Mouse (Mus musculus) forebrain, embryonic 11.5 days (tissue): ENCODE measurements around the gene Irgm2. TPM values are rescaled to one million over a fixed set of nuclear protein-coding genes. Genes with fewer than 3 reads are reported as not detected.
"Not testable (repeated sequence)": the region's sequence is repeated elsewhere in the genome, so short reads cannot be mapped to it uniquely, and the experiment has no call there.

Experiments used
- ATAC-seq: fragments of 200-750 bp; cut with Nextera tagmentation; replicated peaks from 2 replicates; pipeline ENCODE4 v1.8.0; 2017; ENCODE audit warnings: moderate TSS enrichment; ENCODE audit not compliant: low FRiP score
- DNase-seq: peaks from one replicate; pipeline ENCODE4 v3.0.0-alpha.2; 2017; ENCODE audit warnings: low spot score
- H3K27ac ChIP-seq: fragments of 300-500 bp; sonication (generic); 2 replicates; pipeline ENCODE4 v1.5.1; 2014; ENCODE audit warnings: low read depth, low read length
- H3K27me3 ChIP-seq: fragments of 300-500 bp; sonication (generic); 2 replicates; pipeline ENCODE4 v1.6.1; 2014; ENCODE audit warnings: mild to moderate bottlenecking, low read length, mixed read lengths; ENCODE audit not compliant: control insufficient read depth, insufficient read depth
- H3K36me3 ChIP-seq: fragments of 300-500 bp; sonication (generic); 2 replicates; pipeline ENCODE4 v1.6.1; 2014; ENCODE audit warnings: mild to moderate bottlenecking, low read length, moderate library complexity, mixed read lengths; ENCODE audit not compliant: control insufficient read depth, insufficient read depth
- H3K4me1 ChIP-seq: fragments of 300-500 bp; sonication (generic); replicated peaks from 2 replicates; pipeline ENCODE4 v1.6.1; 2014; ENCODE audit warnings: low read length, mixed read lengths; ENCODE audit not compliant: control insufficient read depth, insufficient read depth
- H3K4me2 ChIP-seq: fragments of 300-500 bp; sonication (generic); 2 replicates; pipeline ENCODE4 v1.6.1; 2014; ENCODE audit warnings: low read depth, mild to moderate bottlenecking, low read length, moderate library complexity, mixed read lengths; ENCODE audit not compliant: severe bottlenecking
- H3K4me3 ChIP-seq: fragments of 300-500 bp; sonication (generic); 2 replicates; pipeline ENCODE4 v1.5.1; 2014; ENCODE audit warnings: low read depth, low read length
- H3K9ac ChIP-seq: fragments of 300-500 bp; sonication (generic); 2 replicates; pipeline ENCODE4 v1.6.1; 2014; ENCODE audit warnings: low read length
- H3K9me3 ChIP-seq: fragments of 300-500 bp; sonication (generic); 2 replicates; pipeline ENCODE4 v1.6.1; 2016; ENCODE audit warnings: low read length, mixed read lengths; ENCODE audit not compliant: control insufficient read depth
- WGBS: fragments of 180-500 bp; shearing (Covaris S2); extraction: QIAGEN DNeasy Blood & Tissue Kit; methylation state at CpG from one replicate; pipeline ENCODE4 v1.1.7; 2014; 5-methylcytosine and 5-hydroxymethylcytosine counted together
- polyA plus RNA-seq: library from polyadenylated mRNA; unstranded; fragments of >200 nt; fragmentation: Nextera tagmentation; extraction: Ambion mirVana; gene quantifications from 2 replicates; pipeline ENCODE4 v1.2.1, GENCODE M21; 2014

The Irgm2 gene
- polyA plus RNA-seq, 1 experiment from 2014 or later, result 0.47 TPM

DNA sequence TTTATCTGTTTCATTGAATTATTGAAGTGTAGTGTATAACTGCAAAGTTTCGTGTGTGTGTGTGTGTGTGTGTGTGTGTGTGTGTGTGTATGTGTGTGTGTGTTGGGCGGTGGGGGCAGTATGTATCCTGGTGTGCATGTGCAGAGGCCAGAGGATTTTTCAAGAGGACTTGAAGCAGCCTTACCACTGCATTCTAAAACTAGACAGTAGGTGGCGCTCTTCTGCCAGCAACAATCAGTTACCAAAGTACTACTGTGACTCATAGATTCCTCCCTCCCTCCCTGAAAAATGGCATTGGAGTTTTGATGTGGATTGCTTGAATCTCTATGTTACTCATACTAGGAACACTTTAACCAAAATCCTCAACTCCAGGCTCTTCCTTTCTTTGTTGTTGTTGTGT lies 19.9 kb upstream of the Irgm2 start:
- Histone ChIP-seq H3K4me3 (no peak overlapping the region), H3K4me2 (no peak overlapping the region), H3K4me1 (no peaks in the 10 kb centered on the region), H3K36me3 (peaks cover 3% of the 10 kb centered on the region; the same call in 1 of the 2 replicates), H3K9me3 (no peaks in the 10 kb centered on the region), H3K27ac (no peak overlapping the region), H3K27me3 (no peaks in the 10 kb centered on the region), H3K9ac (no peak overlapping the region)
- no peak for ATAC-seq
- WGBS, result 29% methylated on average over 3 of the region's 3 CpGs
- DNase-seq, result peak; percentile 75

DNA sequence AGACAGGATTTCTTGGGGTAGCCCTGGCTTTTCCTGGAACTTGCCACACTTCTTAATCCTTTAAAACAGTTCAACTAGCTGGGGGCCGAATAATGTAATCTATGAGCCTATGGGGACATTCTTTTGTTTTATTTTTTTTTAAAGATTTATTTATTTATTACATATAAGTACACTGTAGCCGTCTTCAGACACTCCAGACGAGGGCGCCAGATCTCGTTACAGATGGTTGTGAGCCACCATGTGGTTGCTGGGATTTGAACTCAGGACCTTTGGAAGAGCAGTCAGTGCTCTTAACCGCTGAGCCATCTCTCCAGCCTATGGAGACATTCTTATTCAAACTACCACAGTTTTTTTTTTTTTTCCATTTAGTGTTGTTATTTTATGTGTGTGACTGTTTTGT lies 19.4 kb upstream of the Irgm2 start:
- not testable (repeated sequence) for H3K4me1 ChIP-seq, H3K27ac ChIP-seq, ATAC-seq, H3K9ac ChIP-seq, H3K27me3 ChIP-seq, H3K9me3 ChIP-seq, H3K4me3 ChIP-seq, DNase-seq, H3K4me2 ChIP-seq, H3K36me3 ChIP-seq
- WGBS, result 97% methylated on average over 6 of the region's 6 CpGs

DNA sequence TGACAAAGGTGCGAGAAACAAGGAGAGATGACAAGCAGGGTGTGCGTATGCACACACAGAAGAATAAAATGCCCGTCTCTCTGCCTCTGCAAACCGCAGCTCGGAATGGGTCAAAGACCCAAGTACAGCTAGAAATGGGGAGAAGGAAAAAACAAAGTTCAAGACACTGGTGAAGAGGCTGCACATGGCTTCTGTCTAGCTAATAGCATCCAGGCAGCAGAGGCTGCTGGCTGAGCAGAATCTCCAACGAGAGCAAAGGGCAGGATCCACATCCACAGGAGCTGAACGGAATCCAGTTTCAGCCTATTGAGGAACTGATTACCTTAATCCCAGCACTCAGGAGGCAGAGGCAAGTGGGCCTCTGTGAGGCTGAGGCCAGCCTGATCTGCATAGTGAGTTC lies 18.7 kb upstream of the Irgm2 start:
- Histone ChIP-seq H3K4me1 (no peaks in the 10 kb centered on the region), H3K4me2 (no peak overlapping the region), H3K36me3 (no peaks in the 10 kb centered on the region), H3K27me3 (no peaks in the 10 kb centered on the region), H3K9ac (no peak overlapping the region), H3K9me3 (no peaks in the 10 kb centered on the region), H3K27ac (no peak overlapping the region), H3K4me3 (no peak overlapping the region)
- WGBS, result 90% methylated on average over 7 of the region's 7 CpGs
- ATAC-seq (no peak), DNase-seq (no peak)

DNA sequence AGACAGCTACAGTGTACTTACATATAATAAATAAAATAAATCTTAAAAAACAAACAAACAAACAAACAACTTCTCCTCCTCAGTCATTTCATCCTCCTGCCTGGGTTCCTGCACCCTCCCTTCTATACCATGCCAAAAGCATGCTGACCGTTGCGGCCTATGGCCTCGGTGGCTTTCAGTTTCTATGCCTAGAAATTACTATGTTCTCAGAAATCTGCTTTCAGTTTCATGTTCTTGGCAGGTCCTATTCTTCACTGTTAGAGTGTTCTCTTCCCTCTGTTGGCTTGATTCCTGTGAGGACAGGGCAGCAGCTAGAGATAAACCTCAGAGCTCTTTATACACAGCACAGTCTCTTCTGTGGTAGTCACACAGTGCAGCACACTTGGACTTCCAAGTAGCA lies 15.8 kb upstream of the Irgm2 start:
- no peak overlapping the region for H3K4me2 ChIP-seq
- no peak overlapping the region for H3K9ac ChIP-seq
- H3K4me1 ChIP-seq, result no peaks in the 10 kb centered on the region
- no peaks in the 10 kb centered on the region for H3K9me3 ChIP-seq
- H3K27me3 ChIP-seq, result no peaks in the 10 kb centered on the region
- DNase-seq, result no peak
- no peak overlapping the region for H3K27ac ChIP-seq
- no peak for ATAC-seq
- no peaks in the 10 kb centered on the region for H3K36me3 ChIP-seq
- no peak overlapping the region for H3K4me3 ChIP-seq
- 98% methylated on average over 3 of the region's 3 CpGs for WGBS

DNA sequence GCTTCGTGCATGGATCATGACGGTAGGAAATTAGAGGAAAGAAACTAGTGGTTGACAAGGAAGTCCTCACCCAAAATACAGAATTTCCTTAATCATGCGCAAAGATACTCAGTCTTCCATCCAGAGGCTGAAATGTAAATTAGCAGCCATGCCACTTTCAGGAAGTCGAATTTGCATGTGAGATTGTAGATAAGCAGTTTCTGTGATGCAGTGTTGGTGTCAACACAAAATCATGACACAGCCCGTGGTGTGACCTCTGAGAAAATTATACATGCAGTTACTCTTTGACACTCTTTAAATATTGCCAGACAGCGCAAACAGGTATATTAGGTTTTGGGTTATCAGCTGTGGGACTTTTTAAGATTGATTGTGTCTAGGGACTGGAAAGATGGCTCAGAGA lies 9.7 kb upstream of the Irgm2 start:
- ATAC-seq, result no peak
- H3K36me3 ChIP-seq, result no peaks in the 10 kb centered on the region
- no peak overlapping the region for H3K9ac ChIP-seq
- no peak for DNase-seq
- H3K9me3 ChIP-seq, result no peaks in the 10 kb centered on the region
- no peak overlapping the region for H3K27ac ChIP-seq
- 93% methylated on average over 6 of the region's 6 CpGs for WGBS
- no peak overlapping the region for H3K4me3 ChIP-seq
- no peaks in the 10 kb centered on the region for H3K4me1 ChIP-seq
- H3K4me2 ChIP-seq, result no peak overlapping the region
- no peaks in the 10 kb centered on the region for H3K27me3 ChIP-seq

DNA sequence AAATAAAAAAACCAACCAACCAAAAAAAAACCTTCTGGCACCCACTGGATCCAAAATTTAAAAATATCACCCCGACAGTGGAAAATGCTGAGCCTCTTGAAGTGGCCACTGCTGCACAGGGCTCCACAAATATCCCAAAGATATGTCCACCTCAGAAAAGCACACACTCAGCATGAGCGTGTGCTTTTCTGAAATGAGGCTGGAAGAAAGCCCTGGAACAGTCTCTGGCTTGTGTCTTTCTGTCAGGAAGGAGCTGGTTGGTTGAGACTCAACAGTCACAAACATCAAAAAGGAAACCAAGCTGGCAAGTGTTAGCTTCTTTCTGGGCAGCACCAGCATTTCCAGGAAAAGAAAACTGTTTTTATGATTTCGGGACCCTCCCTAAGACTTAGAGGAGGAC lies 6.1 kb upstream of the Irgm2 start:
- Histone ChIP-seq H3K27ac (no peak overlapping the region), H3K4me3 (no peak overlapping the region), H3K27me3 (no peaks in the 10 kb centered on the region), H3K4me2 (no peak overlapping the region), H3K9me3 (no peaks in the 10 kb centered on the region), H3K36me3 (no peaks in the 10 kb centered on the region), H3K9ac (no peak overlapping the region), H3K4me1 (no peaks in the 10 kb centered on the region)
- WGBS, result 85% methylated on average over 3 of the region's 3 CpGs
- ATAC-seq (no peak), DNase-seq (no peak)

DNA sequence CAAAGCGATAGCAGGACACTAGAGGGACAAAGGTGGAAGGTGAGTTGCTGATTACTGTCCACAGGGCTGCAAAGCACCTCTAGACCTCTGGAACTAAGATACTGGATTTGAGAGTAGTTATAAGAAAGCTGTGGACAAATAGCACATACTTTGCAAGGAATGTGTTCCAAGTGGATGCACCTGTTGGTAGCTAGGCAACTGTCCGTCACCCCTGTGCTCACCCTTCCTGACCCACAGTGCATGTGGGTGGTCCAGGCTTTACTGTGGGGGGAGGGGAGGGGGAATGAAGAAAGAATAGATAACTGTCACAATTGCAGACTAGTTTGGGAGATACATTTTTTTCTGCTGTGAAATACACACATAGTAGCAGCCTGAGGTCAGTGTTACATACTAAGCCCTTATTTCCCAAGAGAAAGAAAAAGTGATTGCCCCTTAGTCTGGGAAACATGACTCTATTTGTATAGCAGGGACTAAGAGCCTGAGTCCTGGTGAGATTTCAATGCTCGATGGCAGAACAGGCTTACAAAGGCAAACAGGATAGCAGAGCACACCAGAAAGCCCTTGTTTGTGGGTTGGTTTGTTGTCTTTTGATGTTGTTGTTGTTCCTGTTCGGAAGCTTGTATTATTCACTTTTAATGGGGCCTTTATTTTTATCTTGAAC lies 5.4 kb upstream of the Irgm2 start:
- DNase-seq, result no peak

DNA sequence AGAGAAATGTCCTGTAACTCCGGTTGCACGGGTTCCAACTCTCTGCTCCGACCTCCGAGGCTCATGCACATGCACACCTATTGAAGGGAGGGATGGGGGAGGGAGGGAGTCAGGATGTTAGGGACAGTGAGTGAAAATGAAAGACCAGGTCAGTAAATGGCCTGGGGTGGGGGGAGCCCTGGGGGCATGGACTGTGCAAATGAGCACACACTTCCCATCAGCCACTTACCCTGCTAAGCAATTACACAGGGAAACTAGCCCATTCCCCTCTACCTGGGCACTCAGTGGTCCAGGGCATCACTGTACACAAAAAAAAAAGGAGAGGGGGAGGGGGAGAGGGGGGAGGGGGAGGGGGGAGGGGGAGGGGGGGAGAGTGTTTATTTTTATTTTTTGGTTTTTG lies 755 bp upstream of the Irgm2 start:
- no peaks in the 10 kb centered on the region for H3K27me3 ChIP-seq
- peak overlapping the region; percentile 57; the same call in 1 of the 2 replicates for H3K4me2 ChIP-seq
- H3K9me3 ChIP-seq, result no peaks in the 10 kb centered on the region
- no peak overlapping the region; the same call in 1 of the 2 replicates for H3K4me3 ChIP-seq
- H3K9ac ChIP-seq, result no peak overlapping the region
- 83% methylated on average over 4 of the region's 4 CpGs for WGBS
- no peak overlapping the region for H3K27ac ChIP-seq
- no peaks in the 10 kb centered on the region for H3K4me1 ChIP-seq
- DNase-seq, result no peak
- H3K36me3 ChIP-seq, result no peaks in the 10 kb centered on the region
- no peak for ATAC-seq

More for the DNA sequence above, 5.4 kb upstream of the Irgm2 start:
- no peak overlapping the region for H3K27ac ChIP-seq
- H3K36me3 ChIP-seq, result no peaks in the 10 kb centered on the region
- no peaks in the 10 kb centered on the region for H3K4me1 ChIP-seq
- H3K9me3 ChIP-seq, result no peaks in the 10 kb centered on the region
- no peak overlapping the region for H3K4me2 ChIP-seq
- H3K4me3 ChIP-seq, result no peak overlapping the region
- H3K9ac ChIP-seq, result no peak overlapping the region
- no peak for ATAC-seq
- no peaks in the 10 kb centered on the region for H3K27me3 ChIP-seq
- 41% methylated on average over 4 of the region's 4 CpGs for WGBS

DNA sequence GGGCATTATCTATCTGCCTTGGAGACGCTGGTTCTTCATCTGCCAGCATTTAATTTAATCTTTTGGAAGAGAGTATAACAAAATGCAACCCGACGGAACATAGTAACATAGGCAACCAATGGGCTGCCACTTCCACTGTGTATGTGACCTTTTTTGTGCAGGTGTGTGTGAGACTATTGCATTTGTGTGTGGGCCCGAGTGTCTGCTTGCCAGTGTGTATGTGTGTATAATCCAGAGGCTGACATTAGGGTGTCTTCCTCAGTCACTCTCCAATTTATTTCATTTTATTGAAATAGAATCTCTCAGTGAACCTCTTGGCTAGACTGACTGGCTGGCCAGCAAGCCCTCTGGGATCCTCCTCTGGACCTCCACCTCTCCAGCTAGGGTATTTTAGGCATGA lies 808 bp downstream of the Irgm2 start:
- Histone ChIP-seq H3K9me3 (no peaks in the 10 kb centered on the region), H3K4me1 (no peaks in the 10 kb centered on the region), H3K27ac (no peak overlapping the region), H3K4me2 (no peak overlapping the region), H3K9ac (no peak overlapping the region), H3K36me3 (no peaks in the 10 kb centered on the region), H3K4me3 (no peak overlapping the region), H3K27me3 (no peaks in the 10 kb centered on the region)
- no peak for ATAC-seq
- no peak for DNase-seq
- WGBS, result 91% methylated on average over 4 of the region's 4 CpGs
